Mouse (Mus musculus): ENCODE measurements around the gene Eef2kmt. TPM values are rescaled to one million over a fixed set of nuclear protein-coding genes. Genes with fewer than 3 reads are reported as not detected.

The Eef2kmt gene
- polyA plus RNA-seq, 1 experiment from 2014 or later: 42.1 TPM

- ATAC-seq (replicated peaks; ENCODE audit: low FRiP score, low TSS enrichment, low read depth) (no peak), DNase-seq (ENCODE audit: low spot score) (no peak)
- H3K4me1 ChIP-seq (replicated peaks; ENCODE audit: control insufficient read depth, insufficient read depth, low read length): no peaks in the 10 kb centered on the region
- H3K36me3 ChIP-seq (ENCODE audit: control insufficient read depth, insufficient read depth, low read length): no peaks in the 10 kb centered on the region
- no peaks in the 10 kb centered on the region for H3K27me3 ChIP-seq (replicated peaks; ENCODE audit: control insufficient read depth, insufficient read depth, low read length)
- H3K9ac ChIP-seq (ENCODE audit: low read length): no peak overlapping the region
- 49% methylated on average over 6 of the region's 6 CpGs for WGBS
- H3K4me3 ChIP-seq (ENCODE audit: low read depth, low read length): no peak overlapping the region
- H3K9me3 ChIP-seq (ENCODE audit: control insufficient read depth, low read length): no peaks in the 10 kb centered on the region
- H3K27ac ChIP-seq (ENCODE audit: low read depth): no peak overlapping the region
- no peak overlapping the region for H3K4me2 ChIP-seq (ENCODE audit: low read length)
These were observed 39.1 kb downstream of the Eef2kmt start for GRCm38 (mm10) chr16:5216686-5217085.

- Histone ChIP-seq H3K9ac (ENCODE audit: low read length) (no peak overlapping the region), H3K36me3 (ENCODE audit: control insufficient read depth, insufficient read depth, low read length) (no peaks in the 10 kb centered on the region), H3K27ac (ENCODE audit: low read depth) (no peak overlapping the region), H3K9me3 (ENCODE audit: control insufficient read depth, low read length) (no peaks in the 10 kb centered on the region), H3K27me3 (replicated peaks; ENCODE audit: control insufficient read depth, insufficient read depth, low read length) (no peaks in the 10 kb centered on the region), H3K4me1 (replicated peaks; ENCODE audit: control insufficient read depth, insufficient read depth, low read length) (no peaks in the 10 kb centered on the region), H3K4me3 (ENCODE audit: low read depth, low read length) (no peak overlapping the region), H3K4me2 (ENCODE audit: low read length) (no peak overlapping the region)
- ATAC-seq (replicated peaks; ENCODE audit: low FRiP score, low TSS enrichment, low read depth) (no peak), DNase-seq (ENCODE audit: low spot score) (no peak)
- WGBS: 89% methylated on average over 2 of the region's 2 CpGs
These were observed 41.7 kb downstream of the Eef2kmt start for GRCm38 (mm10) chr16:5214126-5214525.

GRCm38 (mm10) chr16:5212150-5212549 is 43.6 kb downstream of the Eef2kmt start:
- H3K4me2 ChIP-seq (ENCODE audit: low read length): no peak overlapping the region
- no peak overlapping the region for H3K27ac ChIP-seq (ENCODE audit: low read depth)
- no peaks in the 10 kb centered on the region for H3K27me3 ChIP-seq (replicated peaks; ENCODE audit: control insufficient read depth, insufficient read depth, low read length)
- no peak for DNase-seq (ENCODE audit: low spot score)
- ATAC-seq (replicated peaks; ENCODE audit: low FRiP score, low TSS enrichment, low read depth): no peak
- no peaks in the 10 kb centered on the region for H3K4me1 ChIP-seq (replicated peaks; ENCODE audit: control insufficient read depth, insufficient read depth, low read length)
- H3K9ac ChIP-seq (ENCODE audit: low read length): no peak overlapping the region
- H3K4me3 ChIP-seq (ENCODE audit: low read depth, low read length): no peak overlapping the region
- H3K9me3 ChIP-seq (ENCODE audit: control insufficient read depth, low read length): no peaks in the 10 kb centered on the region
- no peaks in the 10 kb centered on the region for H3K36me3 ChIP-seq (ENCODE audit: control insufficient read depth, insufficient read depth, low read length)
- WGBS: 83% methylated on average over 3 of the region's 3 CpGs

- H3K4me3 ChIP-seq (ENCODE audit: low read depth, low read length): no peak overlapping the region
- no peak overlapping the region for H3K27ac ChIP-seq (ENCODE audit: low read depth)
- H3K9me3 ChIP-seq (ENCODE audit: control insufficient read depth, low read length): no peaks in the 10 kb centered on the region
- H3K36me3 ChIP-seq (ENCODE audit: control insufficient read depth, insufficient read depth, low read length): no peaks in the 10 kb centered on the region
- no peaks in the 10 kb centered on the region for H3K4me1 ChIP-seq (replicated peaks; ENCODE audit: control insufficient read depth, insufficient read depth, low read length)
- DNase-seq (ENCODE audit: low spot score) (no peak), ATAC-seq (replicated peaks; ENCODE audit: low FRiP score, low TSS enrichment, low read depth) (no peak)
- H3K4me2 ChIP-seq (ENCODE audit: low read length): no peak overlapping the region
- 63% methylated on average over 2 of the region's 2 CpGs for WGBS
- H3K9ac ChIP-seq (ENCODE audit: low read length): no peak overlapping the region
- no peaks in the 10 kb centered on the region for H3K27me3 ChIP-seq (replicated peaks; ENCODE audit: control insufficient read depth, insufficient read depth, low read length)
These were observed 45.4 kb downstream of the Eef2kmt start for GRCm38 (mm10) chr16:5210365-5210764.

GRCm38 (mm10) chr16:5206051-5206450 is 49.7 kb downstream of the Eef2kmt start:
- Histone ChIP-seq H3K4me2 (ENCODE audit: low read length) (0 out of 2 replicates have a peak overlapping the region, but pooled peaks have one; percentile 18), H3K36me3 (ENCODE audit: control insufficient read depth, insufficient read depth, low read length) (no peaks in the 10 kb centered on the region), H3K4me1 (replicated peaks; ENCODE audit: control insufficient read depth, insufficient read depth, low read length) (peaks cover 7% of the 10 kb centered on the region), H3K9me3 (ENCODE audit: control insufficient read depth, low read length) (no peaks in the 10 kb centered on the region), H3K27me3 (replicated peaks; ENCODE audit: control insufficient read depth, insufficient read depth, low read length) (no peaks in the 10 kb centered on the region), H3K27ac (ENCODE audit: low read depth) (no peak overlapping the region), H3K9ac (ENCODE audit: low read length) (no peak overlapping the region), H3K4me3 (ENCODE audit: low read depth, low read length) (no peak overlapping the region)
- ATAC-seq (replicated peaks; ENCODE audit: low FRiP score, low TSS enrichment, low read depth) (no peak), DNase-seq (ENCODE audit: low spot score) (no peak)
- WGBS: 68% methylated on average over 5 of the region's 5 CpGs

GRCm38 (mm10) chr16:5205431-5205970 is 50.3 kb downstream of the Eef2kmt start:
- ATAC-seq (replicated peaks; ENCODE audit: low FRiP score, low TSS enrichment, low read depth) (no peak), DNase-seq (ENCODE audit: low spot score) (no peak)
- H3K36me3 ChIP-seq (ENCODE audit: control insufficient read depth, insufficient read depth, low read length): no peaks in the 10 kb centered on the region
- no peak overlapping the region for H3K4me3 ChIP-seq (ENCODE audit: low read depth, low read length)
- no peaks in the 10 kb centered on the region for H3K9me3 ChIP-seq (ENCODE audit: control insufficient read depth, low read length)
- H3K27ac ChIP-seq (ENCODE audit: low read depth): no peak overlapping the region
- H3K27me3 ChIP-seq (replicated peaks; ENCODE audit: control insufficient read depth, insufficient read depth, low read length): no peaks in the 10 kb centered on the region
- no peak overlapping the region for H3K4me2 ChIP-seq (ENCODE audit: low read length)
- H3K9ac ChIP-seq (ENCODE audit: low read length): no peak overlapping the region
- peaks cover 7% of the 10 kb centered on the region for H3K4me1 ChIP-seq (replicated peaks; ENCODE audit: control insufficient read depth, insufficient read depth, low read length)
- WGBS: 80% methylated on average over 5 of the region's 5 CpGs

GRCm38 (mm10) chr16:5203668-5204433 is 51.9 kb downstream of the Eef2kmt start, which contains the start of gene Nagpa:
TSS of gene Nagpa (minus strand) at chr16:5204012.
- peaks cover 6% of the 10 kb centered on the region; the same call in 1 of the 2 replicates for H3K36me3 ChIP-seq (ENCODE audit: control insufficient read depth, insufficient read depth, low read length)
- no peaks in the 10 kb centered on the region for H3K9me3 ChIP-seq (ENCODE audit: control insufficient read depth, low read length)
- no peaks in the 10 kb centered on the region for H3K27me3 ChIP-seq (replicated peaks; ENCODE audit: control insufficient read depth, insufficient read depth, low read length)
- H3K4me3 ChIP-seq (ENCODE audit: low read depth, low read length): peak within 1 kb of the TSS; percentile 86
- H3K4me2 ChIP-seq (ENCODE audit: low read length): peak within 1 kb of the TSS; percentile 97
- peaks cover 7% of the 10 kb centered on the region for H3K4me1 ChIP-seq (replicated peaks; ENCODE audit: control insufficient read depth, insufficient read depth, low read length)
- ATAC-seq (replicated peaks; ENCODE audit: low FRiP score, low TSS enrichment, low read depth): peak; percentile 91
- H3K27ac ChIP-seq (ENCODE audit: low read depth): no peak within 1 kb of the TSS
- peak; percentile 89 for DNase-seq (ENCODE audit: low spot score)
- peak within 1 kb of the TSS; percentile 58 for H3K9ac ChIP-seq (ENCODE audit: low read length)
- 4% methylated on average over 40 of the region's 40 CpGs for WGBS

- H3K36me3 ChIP-seq (ENCODE audit: control insufficient read depth, insufficient read depth, low read length): peaks cover 8% of the 10 kb centered on the region; the same call in 1 of the 2 replicates
- 1% methylated on average over 36 of the region's 36 CpGs for WGBS
- ATAC-seq (replicated peaks; ENCODE audit: low FRiP score, low TSS enrichment, low read depth): no peak
These were observed 52.6 kb downstream of the Eef2kmt start for GRCm38 (mm10) chr16:5203200-5203599.

More at GRCm38 (mm10) chr16:5203200-5203599, 52.6 kb downstream of the Eef2kmt start:
- Histone ChIP-seq H3K4me1 (replicated peaks; ENCODE audit: control insufficient read depth, insufficient read depth, low read length) (peaks cover 7% of the 10 kb centered on the region), H3K9me3 (ENCODE audit: control insufficient read depth, low read length) (no peaks in the 10 kb centered on the region), H3K9ac (ENCODE audit: low read length) (peak overlapping the region; percentile 58), H3K27ac (ENCODE audit: low read depth) (no peak overlapping the region), H3K4me3 (ENCODE audit: low read depth, low read length) (peak overlapping the region; percentile 86), H3K4me2 (ENCODE audit: low read length) (peak overlapping the region; percentile 97), H3K27me3 (replicated peaks; ENCODE audit: control insufficient read depth, insufficient read depth, low read length) (no peaks in the 10 kb centered on the region)
- peak; percentile 65 for DNase-seq (ENCODE audit: low spot score)

All from intestine, embryonic 14.5 days (tissue).